Mouse (Mus musculus): ENCODE data around the gene Ksr2. TPM values are rescaled to one million over a fixed set of nuclear protein-coding genes. Genes with fewer than 3 reads are reported as not detected.

The Ksr2 gene
- polyA plus RNA-seq, 1 experiment: 0.30 TPM

- no peak for TF ChIP-seq CTCF (IDR thresholded peaks at IDR 0.05; ENCODE audit: extremely low read depth, insufficient read depth, insufficient read length, insufficient replicate concordance)
- TF ChIP-seq POLR2A (IDR thresholded peaks at IDR 0.05; ENCODE audit: low read depth, low read length): no peak
- H3K27ac ChIP-seq (ENCODE audit: insufficient read depth, low read length): no peak overlapping the region
- no peaks in the 10 kb centered on the region for H3K36me3 ChIP-seq (ENCODE audit: control insufficient read depth, insufficient read depth, low read length)
- no peaks in the 10 kb centered on the region for H3K4me1 ChIP-seq (ENCODE audit: control insufficient read depth, insufficient read depth, insufficient read length)
- WGBS: 17% methylated on average over 8 of the region's 8 CpGs
- H3K4me3 ChIP-seq (ENCODE audit: extremely low read depth, insufficient read depth, insufficient read length): no peak overlapping the region
- no peaks in the 10 kb centered on the region for H3K27me3 ChIP-seq (ENCODE audit: control insufficient read depth, insufficient read depth, low read length)
- DNase-seq (ENCODE audit: low read depth in 1 of 2, low spot score in 2 of 2): no peak
These were observed 55.8 kb downstream of the Ksr2 start for GRCm38 (mm10) chr5:117469572-117469971.

DNA sequence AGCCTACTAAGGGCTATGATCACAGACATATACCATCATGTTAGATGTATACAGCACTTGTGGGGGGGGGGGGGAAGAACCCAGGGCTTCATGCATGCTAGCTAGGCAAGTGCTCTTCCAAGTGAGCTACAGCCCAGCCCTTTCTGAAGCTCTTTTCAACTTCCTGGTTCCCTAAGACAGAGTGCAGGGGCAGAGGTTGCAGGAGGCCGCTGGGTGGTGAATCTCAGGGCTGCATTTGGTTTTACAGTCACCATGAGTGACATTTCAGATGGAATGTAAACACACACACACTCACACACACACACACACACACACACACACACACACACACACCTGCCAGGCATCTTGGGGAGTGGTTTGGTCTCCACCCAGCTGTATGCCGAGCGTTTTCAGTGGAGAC lies 67.4 kb downstream of the Ksr2 start:
- Histone ChIP-seq H3K27ac (ENCODE audit: insufficient read depth, low read length) (no peak overlapping the region), H3K36me3 (ENCODE audit: control insufficient read depth, insufficient read depth, low read length) (no peaks in the 10 kb centered on the region), H3K4me1 (ENCODE audit: control insufficient read depth, insufficient read depth, insufficient read length) (no peaks in the 10 kb centered on the region), H3K27me3 (ENCODE audit: control insufficient read depth, insufficient read depth, low read length) (no peaks in the 10 kb centered on the region), H3K4me3 (ENCODE audit: extremely low read depth, insufficient read depth, insufficient read length) (no peak overlapping the region)
- TF ChIP-seq POLR2A (IDR thresholded peaks at IDR 0.05; ENCODE audit: low read depth, low read length) (no peak), CTCF (IDR thresholded peaks at IDR 0.05; ENCODE audit: extremely low read depth, insufficient read depth, insufficient read length, insufficient replicate concordance) (no peak)
- DNase-seq (ENCODE audit: low read depth in 1 of 2, low spot score in 2 of 2): no peak
- 71% methylated on average over 3 of the region's 3 CpGs for WGBS

GRCm38 (mm10) chr5:117481586-117481985 lies 67.8 kb downstream of the Ksr2 start:
- 79% methylated on average over 12 of the region's 12 CpGs for WGBS
- no peaks in the 10 kb centered on the region for H3K4me1 ChIP-seq (ENCODE audit: control insufficient read depth, insufficient read depth, insufficient read length)
- H3K27ac ChIP-seq (ENCODE audit: insufficient read depth, low read length): no peak overlapping the region
- no peak overlapping the region for H3K4me3 ChIP-seq (ENCODE audit: extremely low read depth, insufficient read depth, insufficient read length)
- no peak for TF ChIP-seq CTCF (IDR thresholded peaks at IDR 0.05; ENCODE audit: extremely low read depth, insufficient read depth, insufficient read length, insufficient replicate concordance)
- H3K36me3 ChIP-seq (ENCODE audit: control insufficient read depth, insufficient read depth, low read length): no peaks in the 10 kb centered on the region
- no peaks in the 10 kb centered on the region for H3K27me3 ChIP-seq (ENCODE audit: control insufficient read depth, insufficient read depth, low read length)
- no peak for DNase-seq (ENCODE audit: low read depth in 1 of 2, low spot score in 2 of 2)

DNA sequence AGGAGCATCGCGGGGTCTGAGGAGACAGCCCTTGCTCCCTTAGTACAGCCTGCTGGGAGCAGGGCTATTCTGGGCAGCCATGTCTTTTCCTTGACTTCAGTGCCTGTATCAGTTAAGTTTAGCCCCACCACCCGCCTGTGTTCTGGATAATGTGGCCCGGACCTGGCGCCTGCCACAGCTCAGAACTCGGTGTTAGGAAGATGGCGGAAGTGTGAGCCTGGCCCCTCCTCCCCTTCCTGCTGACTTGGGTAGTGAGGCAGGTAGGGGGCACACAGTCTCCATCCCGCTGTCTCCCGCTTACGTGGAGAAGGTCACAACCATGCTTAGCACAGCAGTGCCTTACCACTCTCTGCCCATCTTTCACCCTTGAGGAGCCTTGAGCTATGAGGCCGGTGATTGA lies 68.2 kb downstream of the Ksr2 start:
- 88% methylated on average over 11 of the region's 11 CpGs for WGBS
- no peak for TF ChIP-seq POLR2A (IDR thresholded peaks at IDR 0.05; ENCODE audit: low read depth, low read length)
- no peak for TF ChIP-seq CTCF (IDR thresholded peaks at IDR 0.05; ENCODE audit: extremely low read depth, insufficient read depth, insufficient read length, insufficient replicate concordance)
- Histone ChIP-seq H3K4me3 (ENCODE audit: extremely low read depth, insufficient read depth, insufficient read length) (no peak overlapping the region), H3K27ac (ENCODE audit: insufficient read depth, low read length) (no peak overlapping the region), H3K27me3 (ENCODE audit: control insufficient read depth, insufficient read depth, low read length) (no peaks in the 10 kb centered on the region), H3K4me1 (ENCODE audit: control insufficient read depth, insufficient read depth, insufficient read length) (no peaks in the 10 kb centered on the region), H3K36me3 (ENCODE audit: control insufficient read depth, insufficient read depth, low read length) (no peaks in the 10 kb centered on the region)
- DNase-seq (ENCODE audit: low read depth in 1 of 2, low spot score in 2 of 2): no peak

DNA sequence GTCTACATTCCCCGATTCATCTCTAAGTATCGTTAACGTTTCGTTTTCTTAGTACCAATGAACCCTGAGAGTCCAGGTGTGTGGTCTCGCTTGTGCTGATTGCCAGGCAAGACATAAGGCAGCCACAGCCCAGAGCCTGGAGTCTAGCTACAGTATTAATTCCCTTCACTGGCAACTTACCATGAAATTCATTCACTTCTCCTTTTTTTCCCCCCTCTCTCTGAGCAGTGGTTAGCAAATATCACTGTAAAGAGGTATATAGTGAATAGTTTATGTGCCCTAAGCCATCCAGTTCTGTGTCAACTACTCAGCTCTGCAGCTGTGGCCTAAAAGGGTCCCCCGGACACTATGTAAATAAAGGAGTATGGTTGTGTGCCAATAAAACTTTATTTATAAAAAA lies 71.6 kb downstream of the Ksr2 start:
- DNase-seq (ENCODE audit: low read depth in 1 of 2, low spot score in 2 of 2): no peak
- WGBS: 62% methylated on average over 6 of the region's 6 CpGs
- no peak overlapping the region for H3K4me3 ChIP-seq (ENCODE audit: extremely low read depth, insufficient read depth, insufficient read length)
- no peak for TF ChIP-seq POLR2A (IDR thresholded peaks at IDR 0.05; ENCODE audit: low read depth, low read length)
- TF ChIP-seq CTCF (IDR thresholded peaks at IDR 0.05; ENCODE audit: extremely low read depth, insufficient read depth, insufficient read length, insufficient replicate concordance): no peak
- H3K36me3 ChIP-seq (ENCODE audit: control insufficient read depth, insufficient read depth, low read length): no peaks in the 10 kb centered on the region
- H3K27me3 ChIP-seq (ENCODE audit: control insufficient read depth, insufficient read depth, low read length): no peaks in the 10 kb centered on the region
- H3K4me1 ChIP-seq (ENCODE audit: control insufficient read depth, insufficient read depth, insufficient read length): peaks cover 4% of the 10 kb centered on the region; the same call in 1 of the 2 replicates
- no peak overlapping the region for H3K27ac ChIP-seq (ENCODE audit: insufficient read depth, low read length)

GRCm38 (mm10) chr5:117486092-117486491 lies 72.3 kb downstream of the Ksr2 start:
- Histone ChIP-seq H3K36me3 (ENCODE audit: control insufficient read depth, insufficient read depth, low read length) (no peaks in the 10 kb centered on the region), H3K27me3 (ENCODE audit: control insufficient read depth, insufficient read depth, low read length) (no peaks in the 10 kb centered on the region), H3K27ac (ENCODE audit: insufficient read depth, low read length) (no peak overlapping the region), H3K4me1 (ENCODE audit: control insufficient read depth, insufficient read depth, insufficient read length) (peaks cover 4% of the 10 kb centered on the region; the same call in 1 of the 2 replicates), H3K4me3 (ENCODE audit: extremely low read depth, insufficient read depth, insufficient read length) (no peak overlapping the region)
- no peak for DNase-seq (ENCODE audit: low read depth in 1 of 2, low spot score in 2 of 2)
- TF ChIP-seq CTCF (IDR thresholded peaks at IDR 0.05; ENCODE audit: extremely low read depth, insufficient read depth, insufficient read length, insufficient replicate concordance) (no peak), POLR2A (IDR thresholded peaks at IDR 0.05; ENCODE audit: low read depth, low read length) (no peak)
- 50% methylated on average over 7 of the region's 7 CpGs for WGBS

- Histone ChIP-seq H3K27ac (ENCODE audit: insufficient read depth, low read length) (no peak overlapping the region), H3K27me3 (ENCODE audit: control insufficient read depth, insufficient read depth, low read length) (no peaks in the 10 kb centered on the region), H3K4me3 (ENCODE audit: extremely low read depth, insufficient read depth, insufficient read length) (no peak overlapping the region), H3K36me3 (ENCODE audit: control insufficient read depth, insufficient read depth, low read length) (no peaks in the 10 kb centered on the region), H3K4me1 (ENCODE audit: control insufficient read depth, insufficient read depth, insufficient read length) (peaks cover 4% of the 10 kb centered on the region; the same call in 1 of the 2 replicates)
- DNase-seq (ENCODE audit: low read depth in 1 of 2, low spot score in 2 of 2): no peak
- TF ChIP-seq CTCF (IDR thresholded peaks at IDR 0.05; ENCODE audit: extremely low read depth, insufficient read depth, insufficient read length, insufficient replicate concordance) (no peak), POLR2A (IDR thresholded peaks at IDR 0.05; ENCODE audit: low read depth, low read length) (no peak)
- 48% methylated on average over 6 of the region's 6 CpGs for WGBS
These were observed 74.4 kb downstream of the Ksr2 start for GRCm38 (mm10) chr5:117488155-117488554.

Data from spleen, adult 2 months (tissue).